Comparison of ENCODE assay signal across 33 mouse cellular contexts in the genomic region with DNA sequence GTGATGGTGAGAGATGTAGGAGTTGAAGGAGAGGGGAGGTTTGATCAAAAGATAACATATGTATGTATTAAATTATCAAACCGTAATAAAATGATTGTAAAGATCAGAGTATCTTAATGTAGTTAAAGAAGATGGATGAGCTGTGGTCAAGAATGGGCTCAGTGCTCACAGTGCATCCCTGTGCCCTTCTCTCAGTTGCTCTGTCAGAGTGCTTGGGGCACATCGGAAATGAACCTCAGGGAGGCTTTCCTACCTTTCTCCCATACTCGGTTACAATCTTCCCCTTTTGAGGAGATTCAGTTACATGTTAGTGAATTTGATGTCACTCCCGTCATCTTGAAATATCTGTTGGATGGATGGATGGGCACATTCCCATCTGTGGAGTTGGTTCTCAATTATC.
"Had no signal": no experiment of that assay in that cellular context is flagged by ENCODE, and none has a peak within 500 bp of the region (broad histone marks: within the 10 kb centered on the region; RNA-seq: fewer than 3 reads in every experiment).

No protein-coding gene starts in this region.

- DNase-seq: left cerebral cortex, postnatal 4 days; liver; liver, embryonic 13.5 days; liver, postnatal 0 days; lung, adult 18-20 months; lung, adult 2 months; lung, embryonic 14.5 days; lung, postnatal 10 days; lung, postnatal 14 days; lung, postnatal 36 days; lung, postnatal 4 days; midbrain, embryonic 14.5 days had no signal

- H3K4me3 ChIP-seq: limb, embryonic 10.5 days; limb, embryonic 12.5 days; limb, embryonic 13.5 days; limb, embryonic 15.5 days; liver, embryonic 12.5 days; liver, embryonic 13.5 days; liver, embryonic 15.5 days; lung, embryonic 15.5 days; megakaryocyte, embryonic 14.5 days; midbrain, embryonic 10.5 days; midbrain, embryonic 12.5 days; midbrain, embryonic 13.5 days; midbrain, embryonic 15.5 days; myocyte; neural tube, embryonic 12.5 days; neural tube, embryonic 13.5 days had no signal

- H3K27ac ChIP-seq: limb, embryonic 10.5 days; limb, embryonic 12.5 days; limb, embryonic 13.5 days; limb, embryonic 15.5 days; liver, embryonic 12.5 days; liver, embryonic 13.5 days; liver, embryonic 14.5 days; liver, embryonic 15.5 days; lung, embryonic 15.5 days; macrophage; midbrain, embryonic 10.5 days; midbrain, embryonic 12.5 days; midbrain, embryonic 13.5 days; midbrain, embryonic 15.5 days; neural tube, embryonic 12.5 days; neural tube, embryonic 13.5 days had no signal

- H3K36me3 ChIP-seq: limb, embryonic 10.5 days; limb, embryonic 12.5 days; limb, embryonic 13.5 days; limb, embryonic 15.5 days; liver, embryonic 12.5 days; liver, embryonic 13.5 days; liver, embryonic 15.5 days; lung, embryonic 15.5 days; midbrain, embryonic 10.5 days; midbrain, embryonic 12.5 days; midbrain, embryonic 13.5 days; midbrain, embryonic 15.5 days; neural tube, embryonic 12.5 days; neural tube, embryonic 13.5 days had no signal

- H3K9me3 ChIP-seq: limb, embryonic 10.5 days; limb, embryonic 12.5 days; limb, embryonic 13.5 days; limb, embryonic 15.5 days; liver, embryonic 12.5 days; liver, embryonic 13.5 days; liver, embryonic 15.5 days; lung, embryonic 15.5 days; midbrain, embryonic 10.5 days; midbrain, embryonic 12.5 days; midbrain, embryonic 13.5 days; midbrain, embryonic 15.5 days; neural tube, embryonic 12.5 days; neural tube, embryonic 13.5 days had no signal

- ATAC-seq: liver, embryonic 12.5 days; liver, postnatal 0 days; lung, postnatal 0 days; midbrain, embryonic 13.5 days; midbrain, embryonic 15.5 days; midbrain, embryonic 16.5 days had no signal

- H3K4me2 ChIP-seq: limb, embryonic 12.5 days; limb, embryonic 13.5 days; limb, embryonic 15.5 days; liver, embryonic 11.5 days; liver, embryonic 12.5 days; liver, embryonic 13.5 days; liver, embryonic 15.5 days; lung, embryonic 14.5 days; lung, embryonic 15.5 days; midbrain, embryonic 11.5 days; midbrain, embryonic 12.5 days; midbrain, embryonic 13.5 days; midbrain, embryonic 15.5 days; neural tube, embryonic 12.5 days; neural tube, embryonic 13.5 days had no signal

- H3K27me3 ChIP-seq: limb, embryonic 15.5 days; liver, embryonic 12.5 days; liver, embryonic 13.5 days; liver, embryonic 15.5 days; lung, embryonic 15.5 days; megakaryocyte, embryonic 14.5 days; midbrain, embryonic 15.5 days; neural tube, embryonic 12.5 days; neural tube, embryonic 13.5 days had no signal

- H3K9ac ChIP-seq: limb, embryonic 12.5 days; limb, embryonic 13.5 days; limb, embryonic 15.5 days; liver, embryonic 12.5 days; liver, embryonic 13.5 days; liver, embryonic 14.5 days; liver, embryonic 15.5 days; liver, postnatal 0 days; lung, embryonic 14.5 days; lung, embryonic 15.5 days; midbrain, embryonic 12.5 days; midbrain, embryonic 13.5 days; midbrain, embryonic 15.5 days; neural tube, embryonic 12.5 days; neural tube, embryonic 13.5 days had no signal

- H3K4me1 ChIP-seq: limb, embryonic 13.5 days; limb, embryonic 15.5 days; liver, embryonic 12.5 days; liver, embryonic 13.5 days; liver, embryonic 15.5 days; lung, embryonic 15.5 days; megakaryocyte, embryonic 14.5 days had no signal
